Mouse (Mus musculus) v-Abl transformed pro-B cells (cell line): ENCODE data around the gene Samd11.

Experiments used
- in situ Hi-C, 2 experiments: fragments of 400-800 bp; cut with MboI; formaldehyde crosslinking; loops; one replicate each; pipeline ENCODE4 v1.15.1; 2025; ENCODE audit not compliant: unreplicated experiment in 2 of 2

Samd11 gene

DNA sequence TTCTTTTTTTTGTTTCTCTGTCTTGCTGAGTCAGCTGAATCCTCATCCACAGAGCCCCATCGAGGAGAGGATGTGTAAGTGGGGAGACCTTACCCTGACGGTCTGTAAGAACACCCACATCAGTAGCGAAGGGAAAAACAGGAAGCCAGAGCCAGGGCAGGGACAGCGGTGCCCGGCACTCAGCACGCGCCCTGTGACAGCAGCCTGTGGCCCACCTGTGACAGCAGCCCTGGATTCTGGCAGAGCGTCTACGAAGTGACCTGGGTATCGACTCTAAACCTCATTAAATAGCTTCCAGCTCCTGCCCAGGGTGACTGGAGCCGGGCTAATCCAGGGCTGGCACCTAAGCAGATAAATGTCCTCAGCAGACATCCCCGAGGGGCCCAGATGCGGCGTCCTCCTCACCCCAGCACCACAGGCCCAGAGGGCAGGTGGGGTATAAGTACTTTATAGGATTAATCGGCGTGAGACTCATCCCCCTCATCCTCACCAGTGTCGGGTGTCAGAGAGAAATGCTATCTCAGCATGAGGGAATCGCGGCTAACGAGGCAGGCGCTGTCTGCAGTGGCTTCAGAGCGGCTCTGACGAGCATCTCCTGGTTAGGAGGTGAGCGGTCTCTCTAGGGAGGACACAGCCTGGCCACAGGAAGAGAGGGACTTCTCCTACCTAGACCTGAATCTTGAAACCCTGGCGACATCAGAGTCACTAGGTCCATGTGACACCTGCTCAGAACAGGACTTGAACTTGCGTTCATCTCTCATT lies at the start of gene Samd11:
Gene Samd11 (minus strand): TSS at position 580 of the 762 bp plus-strand sequence.
- in situ Hi-C loops = no loop called here

DNA sequence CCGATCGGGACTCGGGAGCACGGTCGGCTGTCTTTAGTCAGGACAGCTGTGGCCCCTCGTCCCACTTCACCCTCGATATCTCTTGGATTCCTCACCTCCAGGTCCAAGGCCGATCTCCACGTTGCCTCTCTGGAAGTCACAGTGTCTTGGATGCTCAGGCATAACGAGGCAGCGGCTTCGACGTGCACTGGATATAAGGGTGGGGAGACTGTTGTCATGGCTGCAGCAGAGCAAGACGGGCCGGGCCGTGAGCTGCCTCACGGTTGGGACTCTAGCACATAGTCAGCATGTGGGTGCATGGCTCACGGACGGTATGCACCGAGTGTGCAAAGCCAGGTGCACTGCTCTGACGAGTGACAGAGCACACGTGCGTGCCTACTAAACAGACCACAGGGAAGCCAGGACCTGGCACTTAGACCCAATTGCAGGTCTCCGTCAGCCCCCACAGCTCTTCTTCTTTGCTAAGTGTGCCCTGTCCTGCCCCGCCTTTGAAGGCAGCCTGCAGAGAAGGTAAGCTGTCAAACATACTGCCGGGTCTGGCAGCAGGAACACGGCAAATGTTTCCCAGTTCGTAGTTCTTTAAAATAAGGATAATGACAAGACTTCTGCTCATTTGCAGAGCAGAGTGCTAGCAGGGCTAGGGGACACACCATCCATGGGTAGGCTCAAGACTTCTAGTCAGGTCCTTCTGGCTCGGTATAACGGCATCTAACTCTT lies 938 bp downstream of the Samd11 start:
- in situ Hi-C loops = no loop called here

DNA sequence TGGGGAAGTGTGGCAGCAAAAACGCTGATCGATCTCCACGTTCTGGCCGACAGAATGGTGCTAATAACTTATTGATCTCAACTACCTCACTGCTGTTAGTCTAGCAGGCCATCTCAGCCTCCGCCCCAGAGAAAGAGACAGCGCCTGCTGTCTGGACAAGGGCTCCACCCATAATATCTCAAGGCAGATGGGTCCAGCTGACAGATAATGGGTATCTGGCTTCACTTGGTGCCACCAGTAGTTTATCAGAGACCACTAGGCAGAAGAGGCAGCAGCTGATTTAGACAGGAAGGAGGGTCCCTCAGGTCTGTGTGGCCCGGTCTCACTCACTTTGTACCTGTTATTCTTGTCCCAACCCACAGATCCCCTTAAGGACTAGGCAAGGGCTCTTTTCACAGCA lies 2.4 kb downstream of the Samd11 start:
- in situ Hi-C loops = no loop called here

DNA sequence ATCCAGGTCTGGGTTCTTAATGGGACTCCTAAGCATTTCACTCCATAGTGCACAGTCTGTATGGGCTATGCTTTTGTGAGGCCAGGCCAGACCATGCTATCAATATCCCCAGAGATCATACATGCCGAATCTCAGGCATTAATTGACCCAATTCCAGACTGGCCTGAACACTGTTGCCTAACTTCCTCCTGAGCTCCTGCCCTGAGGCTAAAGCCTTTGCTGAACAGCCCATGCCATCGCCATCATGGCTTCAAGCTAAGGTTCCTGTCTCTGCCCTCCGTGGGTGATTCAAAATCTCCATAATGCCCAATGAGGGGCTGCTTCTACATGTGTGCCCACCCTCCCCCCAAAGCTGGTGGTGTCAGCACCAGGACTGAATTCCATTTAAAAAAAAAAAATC lies 2.8 kb downstream of the Samd11 start:
- in situ Hi-C loops = no loop called here

DNA sequence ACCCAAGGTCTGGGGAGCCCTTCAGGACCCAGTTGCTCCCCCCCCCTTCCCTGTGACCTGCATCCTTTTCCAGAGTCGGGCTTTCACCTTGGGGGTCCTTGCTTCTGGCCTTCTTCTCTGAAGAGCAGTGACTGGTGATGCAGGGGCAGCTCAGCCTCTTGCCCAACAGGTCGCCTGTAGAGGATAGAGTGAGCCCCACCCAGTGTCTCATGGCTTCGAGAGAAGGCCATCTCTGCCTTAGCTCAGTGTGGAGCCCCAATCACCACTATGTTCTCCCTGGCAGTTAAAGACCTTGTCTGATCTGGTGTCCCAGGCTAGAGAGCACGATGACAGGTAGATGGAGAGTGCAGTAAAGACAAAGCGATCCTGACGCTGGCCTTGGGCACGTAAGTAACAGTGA lies 3.3 kb downstream of the Samd11 start:
- in situ Hi-C loops = no loop called here

DNA sequence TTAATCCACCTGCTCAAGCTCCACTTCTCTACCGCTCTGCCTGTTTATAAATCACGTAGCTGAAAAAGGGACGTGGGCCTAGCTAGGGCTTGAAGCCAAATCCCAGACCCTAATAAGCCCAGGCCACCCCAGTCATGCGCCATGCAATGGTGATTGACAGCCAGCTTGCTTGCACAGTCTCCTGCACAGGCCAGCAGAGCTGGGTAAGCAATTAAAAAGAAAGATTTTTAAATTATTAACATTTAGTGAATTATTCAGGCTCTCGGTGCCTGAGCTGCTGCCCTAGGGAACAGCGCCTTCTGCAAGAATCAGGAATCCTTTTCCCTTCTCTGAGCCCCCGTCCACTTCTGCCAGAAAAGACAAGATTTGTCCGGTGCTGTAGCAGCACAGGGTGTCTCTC lies 4.4 kb downstream of the Samd11 start:
- in situ Hi-C loops = no loop called here

DNA sequence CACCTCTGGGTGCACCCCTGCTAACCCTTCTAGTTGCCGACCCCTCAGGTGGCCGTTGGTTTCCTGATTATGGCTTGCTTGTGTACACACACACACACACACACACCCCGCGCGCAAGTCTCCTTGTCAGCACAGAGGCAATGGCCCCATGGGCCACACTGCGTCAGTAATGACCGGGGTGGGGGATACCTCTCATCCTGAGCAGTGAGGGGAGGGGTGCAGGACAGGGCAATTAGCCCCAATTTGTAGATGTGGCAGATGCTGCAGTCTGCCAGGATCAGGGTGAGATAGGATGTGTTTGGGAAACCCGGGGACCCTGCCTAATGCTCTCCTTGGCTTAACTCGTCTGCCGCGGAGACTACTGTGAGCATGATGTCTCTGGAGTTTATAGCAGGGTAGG lies 5.9 kb downstream of the Samd11 start:
- in situ Hi-C loops = no loop called here

DNA sequence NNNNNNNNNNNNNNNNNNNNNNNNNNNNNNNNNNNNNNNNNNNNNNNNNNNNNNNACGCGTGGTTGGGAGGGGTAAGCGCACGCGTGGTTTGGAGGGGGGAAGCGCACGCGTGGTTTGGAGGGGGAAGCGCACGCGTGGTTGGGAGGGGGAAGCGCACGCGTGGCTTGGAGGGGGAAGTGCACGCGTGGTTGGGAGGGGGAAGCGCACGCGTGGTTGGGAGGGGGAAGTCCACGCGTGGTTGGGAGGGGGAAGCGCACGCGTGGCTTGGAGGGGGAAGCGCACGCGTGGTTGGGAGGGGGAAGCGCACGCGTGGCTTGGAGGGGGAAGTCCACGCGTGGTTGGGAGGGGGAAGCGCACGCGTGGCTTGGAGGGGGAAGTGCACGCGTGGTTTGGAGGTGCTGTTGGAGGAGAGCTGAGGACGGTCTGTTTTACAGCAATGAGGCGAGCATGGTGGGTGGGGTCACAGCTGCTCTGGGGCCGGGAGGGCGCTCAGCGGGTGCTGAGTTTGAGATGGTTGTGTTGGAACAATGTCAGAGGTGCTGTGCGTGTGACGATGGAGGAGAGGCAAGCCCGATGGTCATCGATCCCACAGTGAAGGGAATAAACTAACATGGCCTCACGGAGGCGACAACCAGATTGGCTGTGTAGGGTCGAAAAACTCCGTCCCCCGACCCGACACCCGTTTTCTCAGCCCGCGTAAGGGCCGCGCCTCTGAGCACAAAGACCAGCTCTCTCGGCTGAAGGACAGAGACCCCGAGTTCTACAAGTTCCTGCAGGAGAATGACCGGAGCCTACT lies 18.6 kb downstream of the Samd11 start:
- in situ Hi-C loops = no loop called here

DNA sequence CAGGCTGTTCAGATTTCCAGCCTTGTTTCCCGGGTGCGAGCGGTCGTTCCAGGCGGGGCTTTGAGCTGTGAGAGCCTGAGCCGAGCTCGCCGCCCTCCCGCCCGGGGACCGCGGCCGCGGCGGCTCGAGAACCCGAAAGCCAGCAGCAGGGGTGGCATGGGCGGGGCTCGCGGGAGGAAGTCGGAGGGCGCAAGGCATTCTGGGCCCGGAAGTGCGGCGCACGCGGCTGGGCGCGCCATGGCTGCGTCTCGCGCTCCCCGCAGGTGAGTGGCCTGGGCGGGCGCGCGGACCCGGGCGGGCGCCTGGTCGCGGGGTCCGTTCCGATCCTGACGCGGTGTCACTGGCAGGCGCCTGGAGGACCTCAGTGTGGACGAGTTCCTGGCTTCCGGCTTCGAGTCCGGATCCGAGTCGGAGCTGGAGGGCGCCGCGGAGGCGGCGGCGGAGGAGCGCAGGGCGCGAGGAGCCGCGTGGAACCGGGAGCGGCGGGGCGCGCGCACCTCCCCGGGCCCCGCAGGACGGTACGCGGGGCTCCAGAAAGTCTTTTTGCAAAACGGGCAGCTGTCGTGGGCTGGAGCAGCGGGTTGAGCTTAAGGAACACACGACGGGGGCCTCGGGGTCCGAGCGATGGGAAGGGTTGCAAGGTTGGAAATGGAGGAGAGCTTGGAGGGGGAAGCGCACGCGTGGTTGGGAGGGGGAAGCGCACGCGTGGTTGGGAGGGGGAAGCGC lies 19.5 kb downstream of the Samd11 start, which contains the start of gene Noc2l:
Gene Noc2l (plus strand): TSS at position 203 of the 726 bp plus-strand sequence.
- in situ Hi-C loops = no loop called here

DNA sequence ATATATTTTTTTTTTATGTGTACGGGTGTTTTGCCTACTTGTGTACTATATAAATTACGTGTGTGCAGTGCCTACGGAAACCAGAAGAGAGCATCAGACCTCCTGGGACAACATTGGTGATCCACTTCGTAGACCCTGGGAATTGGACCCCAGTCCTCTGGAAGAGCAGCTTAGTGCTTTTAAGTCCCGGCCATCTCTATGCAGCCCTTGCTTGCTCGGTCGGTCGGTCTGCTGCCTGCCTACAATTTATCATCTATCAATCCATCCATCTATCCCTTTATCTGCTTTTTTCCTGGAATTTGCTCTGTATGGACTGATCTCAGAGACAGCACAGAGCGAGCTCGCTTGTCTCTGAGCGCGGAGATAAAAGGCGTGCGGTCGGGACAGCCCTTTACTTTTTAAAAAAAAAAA lies 20.1 kb downstream of the Samd11 start:
- in situ Hi-C loops = no loop called here

DNA sequence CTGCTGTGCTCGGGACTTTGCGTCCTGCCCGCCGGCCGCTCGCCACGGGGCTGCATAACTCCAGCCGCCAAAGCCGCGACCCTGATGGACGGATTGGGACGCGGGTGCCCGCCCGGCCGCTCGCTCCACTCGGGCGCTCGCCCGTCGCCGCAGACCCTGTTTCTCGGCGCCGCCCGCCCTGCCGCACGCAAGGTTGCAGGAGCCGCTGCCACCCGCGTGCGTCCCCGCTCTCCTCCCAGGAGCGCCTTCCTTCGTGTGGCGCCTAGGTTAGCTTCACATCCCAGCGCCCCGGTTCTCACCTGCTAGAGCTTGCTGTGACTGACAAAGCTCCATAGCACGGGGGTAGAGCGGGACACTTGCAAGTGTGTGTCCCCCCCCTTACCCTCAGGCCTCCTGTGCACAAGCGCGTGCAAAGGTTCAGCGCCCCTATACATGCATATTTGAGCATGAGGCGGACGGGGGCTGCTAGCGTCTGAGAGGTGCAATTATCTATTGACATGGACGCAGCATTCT lies 20.7 kb downstream of the Samd11 start, which contains the start of gene Plekhn1:
Gene Plekhn1 (minus strand): TSS at position 157 of the 513 bp plus-strand sequence.
- in situ Hi-C loops = no loop called here

DNA sequence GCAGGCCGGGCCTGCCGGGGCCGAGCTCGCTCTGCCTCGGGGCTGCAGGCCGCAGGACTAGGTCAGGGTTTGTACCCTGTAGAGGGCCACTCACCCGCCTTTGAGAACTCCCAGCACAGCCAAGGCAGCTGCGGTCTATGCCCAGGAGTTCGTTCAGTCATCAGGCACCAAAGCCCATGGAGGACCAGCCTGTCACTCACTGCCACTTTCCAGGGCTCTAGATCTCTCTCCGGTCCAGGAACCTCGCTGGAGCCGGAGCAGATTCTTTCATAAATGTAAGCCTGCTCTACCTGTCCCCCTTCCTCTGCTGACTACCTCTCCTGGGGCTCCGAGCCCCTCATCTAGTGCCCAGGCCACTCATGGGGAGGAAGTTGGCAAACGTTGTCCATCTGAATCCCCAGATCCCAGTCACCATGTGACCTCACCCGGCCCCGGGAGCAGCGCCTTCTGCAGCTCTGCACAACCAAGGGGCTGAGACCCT lies 21.4 kb downstream of the Samd11 start:
- in situ Hi-C loops = no loop called here

DNA sequence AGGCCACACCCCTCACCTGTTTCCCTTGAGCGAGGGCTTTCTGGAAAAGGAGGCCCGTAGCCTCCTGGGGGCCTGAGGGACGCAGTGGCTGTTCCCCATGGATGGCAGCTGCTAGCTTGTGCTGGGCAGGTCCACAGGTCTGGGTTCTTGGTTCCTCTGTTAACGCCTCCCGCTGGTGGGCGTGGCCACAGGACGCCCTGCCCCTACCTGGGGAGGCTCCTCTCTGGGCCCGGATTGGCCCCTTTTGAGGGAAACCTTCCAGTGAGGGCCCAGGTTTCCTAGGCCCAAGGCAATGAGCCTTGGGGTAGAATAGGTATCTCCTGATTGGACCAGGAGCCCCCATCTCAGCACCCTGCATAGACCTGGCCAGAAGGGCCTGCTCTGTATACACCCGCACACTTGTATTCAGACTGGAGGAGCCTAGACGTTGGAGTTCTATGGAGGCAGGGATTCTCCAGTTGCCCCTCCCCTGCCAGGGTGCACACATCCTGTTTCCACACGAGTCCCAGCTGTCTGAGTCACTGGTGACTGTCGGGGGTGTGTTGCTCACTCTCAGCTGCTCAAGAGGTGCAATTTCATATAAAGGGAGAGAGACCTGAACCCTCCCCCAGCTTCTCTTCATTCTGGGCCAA lies 26.9 kb downstream of the Samd11 start:
- in situ Hi-C loops = no loop called here

DNA sequence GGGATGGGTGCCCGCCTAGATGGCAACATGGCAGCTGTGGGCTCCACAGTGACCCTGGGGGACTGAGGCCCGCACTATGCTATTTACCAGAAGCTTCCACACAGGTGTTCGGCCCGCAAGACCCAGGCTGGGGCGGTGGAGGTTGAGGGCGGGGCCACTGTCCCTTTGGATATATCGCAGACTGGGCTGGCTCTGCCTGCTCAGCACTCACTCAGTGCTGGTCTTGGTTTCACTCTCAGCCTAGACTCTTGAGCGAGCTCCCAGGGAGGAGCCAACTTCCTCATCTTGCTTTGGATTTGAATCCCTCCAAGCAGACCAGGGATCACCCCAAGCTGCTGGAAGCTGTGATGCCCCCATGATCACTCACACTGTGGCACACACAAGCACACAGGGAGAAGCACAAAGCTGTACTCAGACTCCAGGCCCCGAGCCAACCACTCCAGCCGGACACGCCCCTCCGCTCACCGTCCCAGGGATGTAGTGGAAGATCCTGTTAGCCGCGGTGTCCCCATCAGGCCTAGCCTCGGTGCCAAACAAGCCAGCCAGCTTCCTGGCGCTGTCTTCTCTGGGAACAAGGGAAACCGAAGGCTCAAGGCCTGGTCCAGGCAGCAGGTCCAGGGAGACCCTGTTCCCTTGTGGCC lies 27.6 kb downstream of the Samd11 start:
- in situ Hi-C loops = no loop called here

DNA sequence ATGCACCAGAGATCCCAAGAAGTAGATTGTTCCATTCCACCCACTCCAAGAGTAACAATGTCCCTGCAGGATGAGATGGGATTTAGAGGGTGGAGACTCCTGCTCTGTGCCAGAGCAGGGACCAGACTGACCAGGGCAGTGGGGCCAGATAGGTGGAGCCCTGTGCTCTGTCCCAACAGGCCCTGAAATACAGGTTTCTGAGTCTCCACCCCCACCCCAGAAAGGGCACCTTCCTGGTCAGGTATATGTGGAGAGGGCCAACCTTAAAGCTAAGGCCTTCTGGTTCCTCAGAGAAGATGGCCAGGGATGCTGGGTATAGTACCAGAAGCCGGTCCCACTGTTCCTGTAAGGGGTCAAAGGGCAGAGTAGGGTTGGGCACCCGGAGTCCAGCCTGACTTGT lies 31.2 kb downstream of the Samd11 start:
- in situ Hi-C loops = no loop called here

DNA sequence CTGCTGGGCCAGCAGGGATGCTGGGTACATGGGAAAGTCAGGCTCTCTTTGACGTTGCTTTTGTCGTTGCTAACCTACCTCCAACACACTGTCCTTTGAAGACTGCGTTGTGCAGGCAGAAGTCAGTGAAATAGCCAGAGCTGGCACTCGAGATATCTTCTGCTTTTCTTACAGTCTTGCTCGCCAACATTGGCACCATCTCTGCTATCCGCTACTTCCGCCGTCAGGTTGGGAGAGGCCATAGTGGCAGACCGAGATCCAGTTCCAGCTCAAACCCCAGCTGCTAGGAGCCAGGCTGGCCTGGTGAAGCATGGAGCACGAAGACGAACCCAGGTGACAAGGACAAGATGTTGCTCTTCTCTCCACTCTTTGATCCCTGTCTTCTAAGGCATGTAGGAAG lies 35.5 kb downstream of the Samd11 start:
- in situ Hi-C loops = no loop called here

DNA sequence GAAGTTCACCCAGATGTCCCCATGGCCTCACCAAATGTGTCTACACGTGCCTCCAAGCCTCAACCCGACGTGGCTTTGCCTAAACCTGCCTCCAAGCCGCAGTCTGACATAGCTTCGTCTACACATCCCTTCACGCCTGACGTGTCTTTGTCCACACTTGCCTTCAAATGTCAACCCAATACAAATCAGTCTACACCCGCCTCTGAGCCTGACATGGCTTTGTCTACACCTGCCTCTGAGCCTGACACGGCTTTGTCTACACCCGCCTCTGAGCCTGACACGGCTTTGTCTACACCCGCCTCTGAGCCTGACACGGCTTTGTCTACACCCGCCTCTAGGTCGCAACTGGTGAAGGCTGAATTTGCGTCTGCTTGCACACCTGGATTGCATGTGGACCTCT lies 37.6 kb downstream of the Samd11 start:
- in situ Hi-C loops = no loop called here

DNA sequence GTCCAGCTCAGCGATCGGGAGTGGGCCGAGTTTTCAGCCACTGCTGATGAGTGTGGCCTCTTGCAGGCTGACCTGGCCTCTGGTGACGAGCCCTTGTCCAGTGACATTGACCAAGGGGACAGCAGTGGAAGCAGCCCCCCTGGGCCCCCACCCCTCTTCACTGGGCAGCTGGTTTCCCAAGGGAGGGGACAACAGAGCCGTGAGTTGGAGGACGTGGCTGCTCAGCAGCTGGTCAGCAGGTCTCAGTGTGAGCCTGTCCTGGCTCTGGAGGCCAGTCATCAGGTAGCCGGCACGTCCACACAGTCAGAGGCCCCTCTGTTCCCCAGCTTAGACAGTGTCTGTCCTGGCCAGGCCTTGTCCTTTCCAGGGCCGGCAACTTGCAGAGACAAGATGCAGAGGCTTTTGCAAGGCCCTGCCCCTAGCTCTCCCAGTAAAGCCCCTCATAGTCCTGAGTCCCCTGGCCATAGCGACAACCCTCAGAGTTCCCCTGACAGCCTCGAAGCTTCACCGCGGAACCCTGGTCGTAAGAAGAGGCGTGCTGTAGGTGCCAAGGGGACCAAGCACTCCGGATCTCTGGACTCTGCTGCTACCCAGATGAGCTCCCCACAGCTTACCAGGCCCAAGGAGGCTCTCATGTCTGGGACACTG lies 38.3 kb downstream of the Samd11 start:
- in situ Hi-C loops = no loop called here

DNA sequence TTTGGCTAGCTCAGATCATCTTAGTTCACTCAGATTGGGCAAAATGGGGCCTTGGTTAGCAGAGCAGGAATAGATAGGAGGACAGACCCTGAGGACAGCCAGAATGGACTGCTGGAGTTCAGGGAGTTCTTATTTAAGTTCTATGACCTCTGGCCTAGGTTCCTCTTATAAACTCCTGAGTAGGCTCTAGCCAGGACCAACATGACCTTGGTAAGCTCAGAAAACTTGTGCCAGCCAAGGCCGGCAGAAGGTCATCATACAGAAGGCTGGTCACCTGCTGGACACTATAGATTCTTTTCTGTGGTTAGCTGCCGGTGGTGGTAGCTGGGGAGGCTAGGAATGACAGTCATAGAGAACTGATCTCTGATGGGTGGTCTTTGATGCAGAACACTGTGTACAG lies 39.3 kb downstream of the Samd11 start:
- in situ Hi-C loops = no loop called here
